Mouse (Mus musculus): ENCODE data around the gene Klhl5. TPM values are rescaled to one million over a fixed set of nuclear protein-coding genes. Genes with fewer than 3 reads are reported as not detected.
A peak's percentile ranks its signal among the peaks of the same experiment; 100 is the strongest.

The Klhl5 gene
- polyA plus RNA-seq, 1 experiment from 2014 or later, result 52.3 TPM

DNA sequence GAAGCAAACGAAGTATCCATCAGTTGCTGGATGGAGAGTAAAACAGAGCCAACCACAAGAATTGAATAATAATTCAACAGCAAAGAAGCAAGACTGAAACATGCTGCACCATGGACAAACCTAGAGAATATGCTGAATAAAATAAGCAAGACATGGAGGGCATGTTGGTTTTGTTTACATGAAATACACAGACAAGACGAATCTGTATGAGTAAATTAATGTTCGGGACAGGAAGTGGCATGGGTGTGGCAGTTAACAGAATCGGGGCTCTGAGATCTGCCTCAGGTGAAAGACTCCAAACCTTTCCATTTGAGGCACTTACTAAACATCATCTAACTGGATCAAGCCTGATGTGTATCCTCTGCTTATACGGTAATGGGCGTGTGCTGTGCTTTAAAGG, 46.9 kb downstream of the Klhl5 start:
- WGBS, result 90% methylated on average over 6 of the region's 6 CpGs
- no peaks in the 10 kb centered on the region for H3K4me1 ChIP-seq (replicated peaks)
- H3K4me2 ChIP-seq, result no peak overlapping the region
- H3K36me3 ChIP-seq, result peaks cover 51% of the 10 kb centered on the region
- no peak overlapping the region for H3K4me3 ChIP-seq
- no peaks in the 10 kb centered on the region for H3K27me3 ChIP-seq
- H3K27ac ChIP-seq, result no peak overlapping the region
- no peaks in the 10 kb centered on the region for H3K9me3 ChIP-seq
- no peak overlapping the region for H3K9ac ChIP-seq
- no peak for ATAC-seq (ENCODE audit: low FRiP score)

DNA sequence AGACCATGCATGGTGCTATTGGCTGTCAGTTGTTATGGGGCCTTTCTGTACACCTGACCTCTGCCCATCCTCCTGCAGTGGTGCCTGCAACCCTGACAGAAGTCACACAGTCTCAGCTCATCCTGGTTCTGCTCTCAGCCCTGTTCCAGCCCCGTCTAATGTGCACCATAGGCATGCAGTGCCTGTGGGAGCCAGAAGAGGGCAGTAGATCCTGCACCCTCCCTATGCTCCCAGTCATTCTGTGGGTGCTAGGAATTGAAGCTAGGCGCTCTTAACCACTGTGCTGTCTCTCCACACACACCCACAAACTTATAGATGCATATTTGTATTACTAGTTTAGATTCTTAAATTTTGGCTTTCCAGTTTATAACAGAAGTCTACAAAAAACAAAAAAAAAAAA, 49.5 kb downstream of the Klhl5 start:
- Histone ChIP-seq H3K9ac (no peak overlapping the region), H3K27me3 (no peaks in the 10 kb centered on the region), H3K4me2 (no peak overlapping the region), H3K4me3 (no peak overlapping the region), H3K4me1 (replicated peaks) (no peaks in the 10 kb centered on the region), H3K27ac (no peak overlapping the region), H3K36me3 (peaks cover 43% of the 10 kb centered on the region), H3K9me3 (no peaks in the 10 kb centered on the region)
- 71% methylated on average over 2 of the region's 2 CpGs for WGBS
- no peak for ATAC-seq (ENCODE audit: low FRiP score)

DNA sequence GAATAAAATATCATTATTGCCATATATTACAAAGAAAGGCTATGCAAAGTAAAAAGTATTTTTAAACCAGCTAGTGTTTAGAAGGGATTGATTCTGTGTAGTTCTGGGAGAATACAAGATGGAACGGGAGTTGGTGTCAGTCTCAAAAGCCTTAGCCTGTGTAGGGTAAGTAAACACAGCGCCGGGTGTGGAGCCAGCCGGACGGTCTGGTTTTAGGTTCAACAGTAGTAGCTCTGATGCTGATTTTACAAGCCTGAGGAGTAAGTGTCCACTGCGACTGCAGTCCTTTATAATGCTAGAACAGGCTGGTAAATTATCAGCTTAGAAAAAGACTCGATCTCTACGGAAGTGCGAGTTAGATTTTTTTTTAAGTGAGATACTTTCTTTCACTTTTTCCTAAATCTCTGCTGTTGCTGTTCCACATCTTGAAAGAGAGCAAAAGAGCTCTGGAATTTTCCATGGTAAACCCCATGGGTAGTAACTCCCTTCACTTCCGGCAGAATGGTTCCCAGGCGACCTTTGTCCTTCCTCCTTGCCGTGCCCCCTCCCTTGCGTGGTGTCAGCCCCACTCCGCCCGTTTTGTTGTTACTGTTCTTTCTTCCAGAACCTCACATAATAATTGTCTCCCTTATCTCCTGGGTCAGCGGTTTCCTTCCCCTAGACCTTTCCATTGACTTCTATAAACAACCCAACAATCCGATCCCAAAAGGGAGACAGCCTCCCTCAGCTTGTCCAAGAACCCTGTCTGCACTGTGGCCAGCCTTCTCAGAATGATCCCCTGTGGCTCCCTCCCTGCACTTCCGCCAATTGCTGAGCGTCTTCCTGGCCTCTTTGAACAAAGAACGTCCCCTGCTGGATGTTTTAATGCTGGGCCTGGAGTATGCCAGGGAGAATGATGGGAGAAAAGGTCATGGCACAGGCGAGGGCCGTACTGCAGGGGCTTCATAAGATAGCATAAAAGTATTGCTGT, 50.4 kb downstream of the Klhl5 start:
- no peak overlapping the region for H3K27ac ChIP-seq
- H3K36me3 ChIP-seq, result peaks cover 43% of the 10 kb centered on the region
- H3K9me3 ChIP-seq, result no peaks in the 10 kb centered on the region
- no peak overlapping the region for H3K9ac ChIP-seq
- H3K4me3 ChIP-seq, result no peak overlapping the region
- ATAC-seq (ENCODE audit: low FRiP score), result no peak
- H3K4me1 ChIP-seq (replicated peaks), result no peaks in the 10 kb centered on the region; the same call in 1 of the 2 replicates
- 64% methylated on average over 22 of the region's 22 CpGs for WGBS
- H3K27me3 ChIP-seq, result no peaks in the 10 kb centered on the region
- no peak overlapping the region for H3K4me2 ChIP-seq

DNA sequence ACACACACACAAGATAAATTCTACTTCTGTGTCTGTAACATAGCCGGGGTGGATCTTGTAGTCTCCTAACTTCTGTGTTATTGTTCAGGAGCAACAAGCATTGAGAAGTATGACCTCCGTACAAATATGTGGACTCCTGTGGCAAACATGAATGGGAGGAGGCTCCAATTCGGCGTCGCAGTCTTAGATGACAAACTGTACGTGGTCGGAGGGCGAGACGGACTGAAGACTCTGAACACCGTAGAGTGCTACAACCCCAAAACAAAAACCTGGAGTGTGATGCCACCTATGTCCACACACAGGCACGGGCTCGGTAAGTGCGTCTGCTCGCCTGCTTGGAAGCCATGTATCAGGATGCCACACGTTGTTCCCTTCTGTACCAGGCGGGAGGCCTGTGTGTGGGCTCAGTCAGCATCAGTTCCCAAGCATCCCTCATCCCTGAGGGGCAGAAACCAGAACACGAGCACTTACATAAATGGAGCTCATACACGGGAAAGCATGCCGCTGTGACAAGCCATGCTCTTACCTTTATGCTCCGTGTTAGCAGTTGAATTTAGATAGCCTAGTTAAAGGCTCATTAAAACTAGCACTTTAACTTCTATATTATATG, 51.5 kb downstream of the Klhl5 start:
- Histone ChIP-seq H3K27ac (no peak overlapping the region), H3K36me3 (peaks cover 47% of the 10 kb centered on the region)

DNA sequence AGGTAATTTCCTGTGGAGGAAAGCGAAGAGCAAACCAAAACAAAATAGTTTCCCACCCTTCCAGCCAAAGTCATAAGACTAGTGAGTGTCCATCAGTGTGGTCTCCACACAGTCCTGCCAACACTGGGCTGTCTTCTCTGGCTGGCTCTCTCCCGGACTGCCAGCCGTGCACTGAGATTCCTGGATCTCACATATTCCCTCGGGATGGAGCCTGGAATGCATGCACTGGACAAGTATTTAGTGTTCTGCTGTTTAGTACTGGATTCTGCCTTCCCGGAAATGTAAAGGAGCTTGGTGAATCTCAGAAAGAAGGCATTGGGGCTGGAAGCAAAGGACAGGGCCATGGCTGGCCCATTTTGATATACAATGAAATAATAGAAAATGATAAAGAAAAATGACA, 55.7 kb downstream of the Klhl5 start:
- peak overlapping the region; percentile 20; the same call in 1 of the 2 replicates for H3K27ac ChIP-seq
- no peak overlapping the region for H3K4me3 ChIP-seq
- WGBS, result 68% methylated on average over 5 of the region's 5 CpGs
- H3K9ac ChIP-seq, result no peak overlapping the region
- H3K4me1 ChIP-seq (replicated peaks), result no peaks in the 10 kb centered on the region; the same call in 1 of the 2 replicates
- no peak overlapping the region for H3K4me2 ChIP-seq
- H3K27me3 ChIP-seq, result no peaks in the 10 kb centered on the region
- no peaks in the 10 kb centered on the region for H3K9me3 ChIP-seq
- no peak for ATAC-seq (ENCODE audit: low FRiP score)
- peaks cover 59% of the 10 kb centered on the region for H3K36me3 ChIP-seq

More for the DNA sequence above, 51.5 kb downstream of the Klhl5 start:
- ATAC-seq (ENCODE audit: low FRiP score), result no peak
- WGBS, result 86% methylated on average over 20 of the region's 20 CpGs
- Histone ChIP-seq H3K4me1 (replicated peaks) (no peaks in the 10 kb centered on the region; the same call in 1 of the 2 replicates), H3K4me2 (no peak overlapping the region), H3K9me3 (no peaks in the 10 kb centered on the region), H3K4me3 (no peak overlapping the region), H3K9ac (no peak overlapping the region), H3K27me3 (no peaks in the 10 kb centered on the region)

DNA sequence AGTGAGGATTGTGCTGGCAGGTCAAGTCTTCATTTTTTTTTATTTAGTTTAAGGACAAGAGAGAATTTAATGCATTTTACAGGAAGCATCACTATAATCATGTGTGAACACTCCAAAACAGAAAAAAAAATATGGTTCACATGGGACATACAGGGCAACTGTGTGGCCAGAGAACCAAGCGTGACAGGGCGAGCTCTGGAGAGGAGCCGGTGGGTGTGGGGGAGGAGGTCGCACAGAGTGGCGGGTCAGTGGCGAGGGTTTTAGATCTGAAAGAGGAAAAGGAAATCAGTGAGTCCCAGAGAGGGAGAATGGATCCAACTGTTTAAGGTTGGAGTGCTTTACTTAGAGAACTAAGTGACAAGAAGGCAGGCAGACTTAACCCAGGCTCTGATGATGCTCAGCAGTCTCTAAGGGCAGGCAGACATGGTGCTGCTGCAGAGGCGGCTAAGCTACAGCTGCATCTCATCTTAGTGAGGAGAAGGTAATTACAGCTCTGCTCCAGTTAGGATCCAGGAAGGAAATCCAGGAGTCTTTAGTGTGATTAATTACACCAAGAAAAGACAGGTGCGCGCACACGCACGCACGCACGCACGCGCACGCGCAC, 56.3 kb downstream of the Klhl5 start:
- Histone ChIP-seq H3K27ac (peak overlapping the region; percentile 20; the same call in 1 of the 2 replicates), H3K36me3 (peaks cover 59% of the 10 kb centered on the region)
- ATAC-seq (ENCODE audit: low FRiP score), result no peak

DNA sequence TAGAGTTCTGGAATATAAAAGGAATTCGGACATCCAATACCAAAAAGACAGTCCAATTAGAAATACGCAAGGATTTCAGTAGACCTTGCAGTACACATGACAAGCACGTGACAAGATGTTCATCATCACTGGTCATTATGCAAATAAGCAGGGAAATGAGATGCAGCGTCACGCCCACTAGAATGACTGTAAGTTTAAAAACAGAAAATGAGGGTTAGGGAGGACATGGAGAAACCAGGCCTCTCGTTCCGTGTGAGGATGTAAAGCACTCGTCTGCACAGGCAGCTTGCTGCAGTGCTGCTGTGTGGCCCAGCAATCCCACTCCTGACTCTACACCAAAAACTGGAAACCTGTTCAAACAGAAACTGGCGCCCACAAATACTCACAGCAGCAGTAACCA, 62.9 kb downstream of the Klhl5 start:
- no peak for ATAC-seq (ENCODE audit: low FRiP score)

More for the DNA sequence above, 56.3 kb downstream of the Klhl5 start:
- no peak overlapping the region for H3K9ac ChIP-seq
- H3K4me2 ChIP-seq, result no peak overlapping the region
- no peak overlapping the region for H3K4me3 ChIP-seq
- H3K27me3 ChIP-seq, result no peaks in the 10 kb centered on the region
- H3K4me1 ChIP-seq (replicated peaks), result no peaks in the 10 kb centered on the region; the same call in 1 of the 2 replicates
- no peaks in the 10 kb centered on the region for H3K9me3 ChIP-seq
- WGBS, result 82% methylated on average over 17 of the region's 17 CpGs

DNA sequence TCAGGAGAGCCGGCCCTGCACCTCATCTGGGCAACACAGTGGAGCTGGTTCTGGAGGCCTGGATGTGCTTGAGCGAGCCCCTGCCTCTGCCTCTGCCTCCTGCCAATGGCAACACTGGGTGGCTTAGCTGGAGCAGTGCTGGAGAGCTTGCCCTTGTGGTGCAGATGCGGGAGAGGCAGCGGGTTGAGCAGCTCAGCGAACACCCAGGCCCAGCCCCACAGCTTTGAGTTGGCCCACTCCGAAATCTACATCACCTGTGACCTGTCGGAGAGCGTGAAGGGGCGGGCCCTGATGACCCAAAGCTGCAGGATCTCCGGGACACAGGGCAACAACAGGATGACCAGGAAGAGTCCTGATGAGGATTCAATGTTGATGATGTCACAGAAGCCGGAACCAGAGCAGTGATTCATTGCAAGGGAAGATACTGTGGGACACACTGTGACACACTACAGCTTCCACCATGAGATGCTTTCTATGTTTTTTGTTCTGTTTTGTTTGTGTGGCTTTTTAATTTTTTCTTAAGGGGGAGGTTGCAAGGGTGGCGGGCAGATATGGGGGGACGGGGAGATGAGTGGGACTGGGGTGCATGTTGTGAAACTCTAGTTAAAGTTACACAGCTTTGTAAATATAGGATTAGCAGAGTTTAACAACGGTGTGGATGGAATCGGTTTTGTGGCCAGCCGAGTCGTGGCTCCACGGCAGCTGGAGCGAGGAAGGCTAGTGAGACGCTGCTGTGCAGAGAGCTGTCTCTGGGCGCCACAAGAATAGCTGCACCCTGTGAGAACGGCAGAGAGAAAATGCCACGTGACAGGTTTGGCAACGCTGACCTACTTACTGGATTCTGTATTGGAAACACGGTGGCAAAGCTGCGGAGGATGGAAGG, 67.9 kb downstream of the Klhl5 start:
- H3K27ac ChIP-seq, result peak overlapping the region; percentile 55
- ATAC-seq (ENCODE audit: low FRiP score), result peak; percentile 78
- 68% methylated on average over 26 of the region's 26 CpGs for WGBS

More for the DNA sequence above, 62.9 kb downstream of the Klhl5 start:
- H3K27ac ChIP-seq, result no peak overlapping the region
- H3K9me3 ChIP-seq, result no peaks in the 10 kb centered on the region
- H3K9ac ChIP-seq, result no peak overlapping the region
- WGBS, result 78% methylated on average over 9 of the region's 9 CpGs
- no peak overlapping the region for H3K4me3 ChIP-seq
- peaks cover 15% of the 10 kb centered on the region for H3K36me3 ChIP-seq
- H3K27me3 ChIP-seq, result no peaks in the 10 kb centered on the region
- 0 out of 2 replicates have a peak, but pooled peaks cover 3% of the 10 kb centered on the region for H3K4me1 ChIP-seq (replicated peaks)
- H3K4me2 ChIP-seq, result no peak overlapping the region

DNA sequence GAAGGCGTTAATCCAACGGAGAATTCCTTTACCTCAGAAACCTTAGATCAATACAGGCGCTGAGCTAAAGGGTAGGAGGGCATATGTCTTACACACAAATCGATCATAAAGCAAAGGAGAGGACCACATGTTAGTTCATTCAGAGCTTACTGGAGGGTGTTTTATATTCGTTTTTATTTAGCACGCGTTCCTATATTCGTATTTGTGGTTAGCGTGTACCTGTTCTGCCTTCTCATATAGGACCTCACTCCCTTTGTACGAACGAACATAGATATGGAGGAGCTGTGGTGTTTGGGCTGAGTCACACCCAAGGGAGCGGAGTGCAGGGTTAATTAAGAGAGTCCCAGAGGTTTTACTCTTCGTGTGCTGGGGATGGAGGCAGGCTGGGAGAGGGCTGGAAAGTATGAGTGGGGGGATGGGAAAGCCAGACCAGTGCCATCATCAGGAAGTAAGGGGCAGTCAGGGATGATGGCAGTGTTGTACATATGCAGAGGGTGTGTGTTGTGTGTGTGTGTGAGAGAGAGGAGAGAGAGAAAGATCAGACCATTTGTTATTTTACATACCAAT, 68.7 kb downstream of the Klhl5 start:
- Histone ChIP-seq H3K27ac (peak overlapping the region; percentile 55), H3K36me3 (no peaks in the 10 kb centered on the region), H3K4me3 (no peak overlapping the region), H3K27me3 (no peaks in the 10 kb centered on the region), H3K9me3 (no peaks in the 10 kb centered on the region), H3K4me2 (peak overlapping the region; percentile 23), H3K9ac (0 out of 2 replicates have a peak overlapping the region, but pooled peaks have one; percentile 31), H3K4me1 (replicated peaks) (peaks cover 22% of the 10 kb centered on the region)
- WGBS, result 68% methylated on average over 13 of the region's 13 CpGs
- peak; percentile 59; the same call in 1 of the 2 replicates for ATAC-seq (ENCODE audit: low FRiP score)

More for the DNA sequence above, 67.9 kb downstream of the Klhl5 start:
- Histone ChIP-seq H3K9ac (0 out of 2 replicates have a peak overlapping the region, but pooled peaks have one; percentile 31), H3K27me3 (no peaks in the 10 kb centered on the region), H3K4me2 (peak overlapping the region; percentile 23), H3K9me3 (no peaks in the 10 kb centered on the region), H3K4me3 (no peak overlapping the region), H3K4me1 (replicated peaks) (peaks cover 23% of the 10 kb centered on the region), H3K36me3 (no peaks in the 10 kb centered on the region)

DNA sequence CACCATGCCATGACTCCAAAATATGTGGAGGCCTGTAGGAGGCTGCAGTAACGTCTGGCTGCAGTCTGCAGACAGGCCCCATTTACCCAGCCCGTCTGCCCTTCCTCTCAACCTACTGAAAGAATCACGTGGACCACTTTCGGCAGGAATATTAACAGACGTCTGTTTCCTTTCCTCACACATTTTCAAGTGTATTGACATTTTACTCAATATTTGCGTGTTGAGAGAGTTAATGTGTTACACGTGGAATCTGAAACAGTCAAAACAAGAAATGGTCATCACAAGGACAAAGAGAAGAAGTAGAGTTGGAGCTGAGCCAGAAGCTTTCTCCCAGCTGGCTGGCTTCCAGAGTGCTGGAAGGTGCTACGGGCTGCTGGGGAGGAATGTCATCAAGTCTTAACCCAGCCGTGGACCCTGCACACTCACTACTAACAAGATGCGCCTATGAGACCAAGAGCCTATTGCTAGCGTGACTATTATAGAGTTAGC, 69.7 kb downstream of the Klhl5 start:
- WGBS, result 49% methylated on average over 11 of the region's 11 CpGs
- ATAC-seq (ENCODE audit: low FRiP score), result no peak; the same call in 1 of the 2 replicates
- Histone ChIP-seq H3K4me3 (no peak overlapping the region), H3K27me3 (no peaks in the 10 kb centered on the region), H3K4me2 (no peak overlapping the region), H3K9me3 (no peaks in the 10 kb centered on the region), H3K27ac (peak overlapping the region; percentile 44; the same call in 1 of the 2 replicates), H3K9ac (no peak overlapping the region), H3K36me3 (no peaks in the 10 kb centered on the region), H3K4me1 (replicated peaks) (peaks cover 31% of the 10 kb centered on the region)

DNA sequence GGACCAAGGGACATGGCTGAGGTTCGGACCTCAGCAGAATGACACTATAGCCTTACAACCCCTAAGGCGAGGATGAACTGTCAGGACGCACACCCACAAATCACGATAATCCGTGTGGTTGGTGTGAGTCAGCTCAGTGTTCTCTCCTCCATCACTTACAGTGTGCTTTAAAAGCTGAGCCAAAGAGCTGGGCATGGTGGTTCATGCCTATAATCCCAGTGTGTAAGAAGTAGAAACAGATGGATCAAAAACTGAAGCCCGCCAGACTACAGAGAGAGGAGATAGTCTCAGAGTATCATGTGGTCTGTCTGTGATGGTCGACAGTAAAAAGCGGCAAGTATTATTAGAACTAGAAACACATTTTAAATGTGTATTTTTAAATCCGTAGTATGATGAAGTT, 71.1 kb downstream of the Klhl5 start:
- Histone ChIP-seq H3K9me3 (no peaks in the 10 kb centered on the region), H3K36me3 (no peaks in the 10 kb centered on the region), H3K27ac (no peak overlapping the region), H3K4me3 (no peak overlapping the region), H3K4me1 (replicated peaks) (peaks cover 31% of the 10 kb centered on the region), H3K27me3 (no peaks in the 10 kb centered on the region), H3K4me2 (no peak overlapping the region), H3K9ac (no peak overlapping the region)
- no peak for ATAC-seq (ENCODE audit: low FRiP score)
- WGBS, result 95% methylated on average over 9 of the region's 9 CpGs

Measured in hindbrain, embryonic 13.5 days (tissue).